Mouse (Mus musculus) olfactory bulb, adult 2 months (tissue): ENCODE measurements around the gene Pkd1l3. TPM values are rescaled to one million over a fixed set of nuclear protein-coding genes. Genes with fewer than 3 reads are reported as not detected.

Experiments used
- H3K27ac ChIP-seq: fragments of 200-500 bp; 2 replicates; pipeline ENCODE4 v1.5.1; 2012; ENCODE audit warnings: low read depth, low read length; ENCODE audit not compliant: insufficient read depth
- H3K4me1 ChIP-seq: fragments of 200-500 bp; 2 replicates; pipeline ENCODE4 v1.6.1; 2012; ENCODE audit warnings: low read length; ENCODE audit not compliant: control insufficient read depth, insufficient read depth
- H3K4me3 ChIP-seq: fragments of 200-500 bp; 2 replicates; pipeline ENCODE4 v1.5.1; 2012; ENCODE audit warnings: mild to moderate bottlenecking, low read depth, low read length, moderate library complexity; ENCODE audit not compliant: insufficient read depth
- CTCF ChIP-seq: fragments of 200-500 bp; IDR thresholded peaks from 2 replicates; pipeline ENCODE4 v1.5.1; 2012; ENCODE audit warnings: low read depth, mild to moderate bottlenecking, low read length, moderate library complexity; ENCODE audit not compliant: insufficient read depth
- POLR2A ChIP-seq: fragments of 200-500 bp; IDR thresholded peaks from 2 replicates; pipeline ENCODE4 v1.6.1; 2012; ENCODE audit warnings: mild to moderate bottlenecking, low read depth, low read length, moderate library complexity; ENCODE audit not compliant: insufficient read depth
- WGBS: fragments of 180-500 bp; shearing (Covaris S2); methylation state at CpG from one replicate; pipeline ENCODE4 v1.1.7; 2018; 5-methylcytosine and 5-hydroxymethylcytosine counted together
- polyA plus RNA-seq: library from polyadenylated mRNA; stranded (reverse); fragments of >200 nt; gene quantifications from 2 replicates; pipeline ENCODE4 v1.2.4, GENCODE M21; 2012; ENCODE audit warnings: low replicate concordance; ENCODE audit not compliant: missing spikeins, insufficient read depth, insufficient read length

The Pkd1l3 gene
- polyA plus RNA-seq, 1 experiment: not detected

DNA sequence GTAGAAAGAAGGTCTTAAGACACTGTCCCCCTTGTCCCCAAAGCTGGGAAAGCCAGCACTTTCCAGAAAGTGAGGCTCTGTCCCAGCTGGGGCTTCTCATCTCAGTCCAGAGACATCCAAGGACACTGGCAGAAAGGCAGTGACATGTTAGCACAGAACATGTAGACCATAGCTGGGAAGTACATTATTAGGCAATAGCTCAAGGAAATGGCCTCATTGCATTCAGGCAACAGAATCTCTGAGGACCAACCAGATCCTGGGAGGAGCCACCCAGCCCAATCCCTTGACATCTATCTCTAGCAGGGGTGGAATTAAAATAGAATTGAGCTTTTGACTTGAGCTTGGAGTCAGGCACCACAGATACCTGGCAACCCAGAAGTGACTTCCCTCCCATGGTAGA lies 28.7 kb upstream of the Pkd1l3 start:
- H3K27ac ChIP-seq: no peak overlapping the region
- H3K4me3 ChIP-seq: no peak overlapping the region
- TF ChIP-seq POLR2A (no peak), CTCF (no peak)
- H3K4me1 ChIP-seq: no peaks in the 10 kb centered on the region

DNA sequence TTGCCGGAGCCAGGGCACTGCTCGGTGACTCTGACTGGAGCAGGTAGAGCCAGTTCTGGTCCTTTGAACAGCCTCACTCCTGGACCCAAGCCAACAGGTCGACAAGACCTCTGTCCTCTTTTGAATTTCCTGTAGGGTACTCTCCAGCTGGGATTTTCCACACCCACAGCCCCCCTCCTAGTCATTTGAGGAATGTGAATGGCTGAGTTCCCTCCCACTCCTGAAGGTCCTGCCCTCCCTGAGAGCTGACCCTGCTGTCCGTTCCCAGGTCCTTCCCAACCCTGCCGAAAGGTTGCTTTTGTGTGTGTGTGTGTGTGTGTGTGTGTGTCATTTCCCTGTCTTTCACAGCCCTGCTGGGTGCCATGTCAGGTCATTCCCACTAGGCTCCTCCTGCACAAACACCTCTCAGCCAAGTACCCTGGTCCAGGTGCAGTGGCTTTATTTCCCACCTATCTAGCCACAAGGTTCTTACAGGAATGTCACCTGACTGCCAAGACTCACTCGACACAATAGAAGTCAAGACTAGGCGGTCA lies 27.3 kb upstream of the Pkd1l3 start:
- 66% methylated on average over 7 of the region's 7 CpGs for WGBS
- no peak overlapping the region for H3K27ac ChIP-seq
- H3K4me3 ChIP-seq: no peak overlapping the region
- H3K4me1 ChIP-seq: no peaks in the 10 kb centered on the region
- no peak for TF ChIP-seq POLR2A
- no peak for TF ChIP-seq CTCF

DNA sequence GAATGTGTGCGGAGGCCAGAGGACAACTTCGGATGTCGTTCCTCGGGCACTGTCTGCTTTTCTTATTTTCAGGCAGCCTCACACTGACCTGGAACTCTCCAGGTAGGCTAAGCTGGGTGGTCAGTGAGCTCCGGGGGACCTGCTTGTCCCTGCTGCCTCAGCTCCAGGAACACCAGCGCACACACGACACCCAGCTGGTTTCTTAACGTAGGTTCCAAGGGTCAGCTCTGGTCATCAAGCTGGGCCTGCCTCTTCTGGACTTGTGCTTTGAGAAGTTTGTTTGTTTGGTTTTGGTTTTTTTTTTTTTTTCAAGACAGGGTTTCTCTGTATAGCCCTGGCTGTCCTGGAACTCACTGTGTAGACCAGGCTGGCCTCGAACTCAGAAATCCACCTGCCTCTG lies 23.4 kb upstream of the Pkd1l3 start:
- Histone ChIP-seq H3K4me1 (no peaks in the 10 kb centered on the region), H3K27ac (no peak overlapping the region), H3K4me3 (no peak overlapping the region)
- TF ChIP-seq POLR2A (no peak), CTCF (no peak)
- WGBS: 90% methylated on average over 9 of the region's 9 CpGs

DNA sequence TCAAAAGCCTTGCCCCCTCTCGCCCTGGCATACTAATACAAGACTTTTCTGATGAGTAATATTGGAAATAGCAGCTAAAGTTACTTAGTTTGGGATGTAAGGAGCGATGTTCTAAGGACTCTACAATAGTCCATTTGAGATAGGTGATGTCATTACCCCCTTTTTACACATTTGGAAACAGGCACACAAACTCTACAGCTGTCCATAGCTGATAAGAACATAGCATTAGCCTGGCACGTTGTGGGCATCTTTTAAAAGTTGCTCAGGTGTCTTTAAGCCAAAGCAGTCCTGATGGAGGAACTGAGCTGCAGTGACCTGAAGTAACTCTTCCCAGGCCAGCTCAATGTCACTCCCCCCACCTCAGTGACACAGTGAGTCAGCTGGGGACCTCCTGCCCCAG lies 22.9 kb upstream of the Pkd1l3 start:
- TF ChIP-seq CTCF: no peak
- no peak for TF ChIP-seq POLR2A
- H3K4me1 ChIP-seq: no peaks in the 10 kb centered on the region
- no peak overlapping the region for H3K27ac ChIP-seq
- no peak overlapping the region for H3K4me3 ChIP-seq
- WGBS: 79% methylated on average over 3 of the region's 3 CpGs

DNA sequence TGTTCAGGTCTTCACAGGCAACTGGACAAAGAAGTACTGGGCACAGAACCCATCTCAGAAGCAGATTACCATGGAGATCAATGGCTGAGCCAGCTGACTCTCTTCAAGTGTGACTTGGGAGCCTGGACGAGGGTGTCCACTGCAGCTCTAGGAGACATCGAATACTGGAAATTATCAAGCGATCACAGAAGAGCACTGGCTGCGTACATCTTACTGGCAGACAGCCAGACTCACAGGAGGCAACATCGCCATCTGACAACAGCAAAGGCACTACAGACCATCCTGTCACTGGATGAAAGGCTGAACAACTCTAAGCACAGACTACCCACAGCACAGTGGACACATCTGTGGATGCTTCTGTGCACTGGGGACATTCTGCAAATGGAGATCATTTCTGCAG lies 22.2 kb upstream of the Pkd1l3 start:
- TF ChIP-seq POLR2A (no peak), CTCF (no peak)
- H3K4me1 ChIP-seq: no peaks in the 10 kb centered on the region
- H3K4me3 ChIP-seq: no peak overlapping the region
- no peak overlapping the region for H3K27ac ChIP-seq
- 81% methylated on average over 5 of the region's 5 CpGs for WGBS

DNA sequence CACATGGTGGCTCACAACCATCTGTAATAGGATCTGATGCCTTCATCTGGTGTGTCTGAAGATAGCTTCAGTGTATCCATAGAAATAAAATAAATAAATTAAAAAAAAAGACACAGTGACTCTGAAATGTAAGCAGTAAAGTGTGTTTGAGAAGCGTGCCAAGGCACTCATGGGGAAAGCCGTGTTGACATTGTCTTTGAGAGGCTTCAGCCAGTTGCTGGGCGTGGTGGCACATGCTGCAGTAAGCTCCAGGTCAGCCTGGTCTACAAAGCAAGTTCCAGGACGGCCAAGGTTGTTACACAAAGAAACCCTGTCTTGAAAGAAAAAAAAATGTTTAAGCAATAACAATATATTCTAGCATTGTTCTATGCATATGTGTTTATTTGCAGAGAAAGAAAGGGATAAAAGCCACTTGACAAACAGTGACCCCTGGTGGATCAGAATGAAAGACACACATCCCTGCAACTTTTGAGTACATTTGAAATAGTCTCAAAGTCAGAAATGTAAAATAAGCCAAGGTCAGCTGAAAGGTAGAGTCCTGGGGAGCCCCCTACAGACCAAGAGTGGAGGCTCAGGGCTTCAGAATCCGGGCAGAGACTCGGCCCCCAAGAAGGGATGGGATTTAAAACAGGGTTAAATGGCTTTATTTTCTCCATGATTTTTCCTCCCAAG lies 21.1 kb upstream of the Pkd1l3 start:
- Histone ChIP-seq H3K27ac (no peak overlapping the region), H3K4me1 (no peaks in the 10 kb centered on the region), H3K4me3 (no peak overlapping the region)
- WGBS: 77% methylated on average over 6 of the region's 6 CpGs
- TF ChIP-seq CTCF (no peak), POLR2A (no peak)

DNA sequence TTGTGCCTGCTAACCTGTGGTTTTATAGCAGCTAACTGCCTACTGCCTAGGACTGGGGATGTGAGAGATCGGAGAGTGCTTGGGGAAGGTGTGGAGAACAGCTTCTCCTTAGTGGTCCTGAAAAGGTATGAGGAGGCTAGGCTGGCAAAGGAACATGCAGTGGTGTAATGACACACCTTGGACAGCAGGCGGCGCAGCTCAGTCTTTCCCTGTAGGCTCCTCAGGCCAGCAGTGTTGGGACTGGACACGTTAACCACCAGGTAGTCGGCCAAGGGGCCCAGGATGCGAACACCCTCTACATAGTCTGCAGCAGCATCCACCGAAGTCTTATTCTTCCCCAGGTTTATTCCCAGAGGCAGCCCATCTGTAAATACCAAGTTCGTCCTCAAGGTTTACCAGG lies 18.5 kb upstream of the Pkd1l3 start:
- no peak overlapping the region for H3K4me3 ChIP-seq
- H3K4me1 ChIP-seq: no peaks in the 10 kb centered on the region
- H3K27ac ChIP-seq: no peak overlapping the region
- 48% methylated on average over 8 of the region's 8 CpGs for WGBS
- no peak for TF ChIP-seq POLR2A
- peak; percentile 65; the same call in 1 of the 2 replicates for TF ChIP-seq CTCF

DNA sequence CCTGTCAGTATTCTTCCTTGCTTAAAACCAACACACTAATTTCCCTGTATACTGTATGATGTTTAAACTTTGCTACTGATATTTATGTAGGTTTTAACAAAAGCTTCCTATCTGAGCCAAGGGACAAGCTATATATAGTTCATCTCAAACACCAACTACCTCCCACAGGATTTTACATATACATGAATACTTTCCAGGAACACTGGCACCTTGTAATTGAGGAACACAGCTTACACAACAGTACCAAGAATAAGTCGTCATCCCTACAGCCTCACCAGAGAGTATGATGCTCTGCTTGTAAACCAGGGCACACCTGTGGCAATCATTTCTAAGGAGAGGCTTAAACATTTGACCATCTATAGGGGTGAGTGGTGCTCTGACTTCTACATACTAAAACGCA lies 7.6 kb upstream of the Pkd1l3 start:
- Histone ChIP-seq H3K27ac (no peak overlapping the region), H3K4me1 (peaks cover 7% of the 10 kb centered on the region), H3K4me3 (no peak overlapping the region)
- 64% methylated on average over 2 of the region's 2 CpGs for WGBS
- TF ChIP-seq CTCF: no peak
- no peak for TF ChIP-seq POLR2A

DNA sequence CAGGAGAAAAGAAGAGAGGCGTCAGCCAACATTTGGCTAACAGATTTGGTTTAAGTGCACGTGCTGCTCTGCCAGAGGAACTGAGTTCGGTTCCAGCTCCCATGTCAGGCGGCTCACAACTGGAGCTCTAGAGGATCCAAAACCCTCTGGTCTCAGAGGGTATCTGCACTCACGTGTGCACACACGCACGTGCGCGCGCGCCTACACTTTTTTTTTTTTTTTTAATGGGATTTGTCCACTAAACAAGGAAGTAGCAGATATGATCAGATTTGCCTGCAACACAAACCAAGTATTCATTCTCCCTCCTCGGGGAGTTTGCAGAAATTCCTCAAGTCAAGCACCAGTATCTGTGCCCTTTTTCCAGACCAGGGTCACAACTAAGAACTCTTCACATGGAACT lies 6.7 kb upstream of the Pkd1l3 start:
- no peak overlapping the region for H3K27ac ChIP-seq

More for the DNA sequence above, 6.7 kb upstream of the Pkd1l3 start:
- Histone ChIP-seq H3K4me3 (peak overlapping the region; percentile 74), H3K4me1 (peaks cover 7% of the 10 kb centered on the region)
- TF ChIP-seq POLR2A (no peak), CTCF (no peak)
- 4% methylated on average over 12 of the region's 12 CpGs for WGBS
